Mouse (Mus musculus): ENCODE measurements around the gene Fam83e. TPM values are rescaled to one million over a fixed set of nuclear protein-coding genes. Genes with fewer than 3 reads are reported as not detected.

The Fam83e gene
- total and polyA plus RNA-seq, 2 experiments = 0.10 to 0.18 TPM

DNA sequence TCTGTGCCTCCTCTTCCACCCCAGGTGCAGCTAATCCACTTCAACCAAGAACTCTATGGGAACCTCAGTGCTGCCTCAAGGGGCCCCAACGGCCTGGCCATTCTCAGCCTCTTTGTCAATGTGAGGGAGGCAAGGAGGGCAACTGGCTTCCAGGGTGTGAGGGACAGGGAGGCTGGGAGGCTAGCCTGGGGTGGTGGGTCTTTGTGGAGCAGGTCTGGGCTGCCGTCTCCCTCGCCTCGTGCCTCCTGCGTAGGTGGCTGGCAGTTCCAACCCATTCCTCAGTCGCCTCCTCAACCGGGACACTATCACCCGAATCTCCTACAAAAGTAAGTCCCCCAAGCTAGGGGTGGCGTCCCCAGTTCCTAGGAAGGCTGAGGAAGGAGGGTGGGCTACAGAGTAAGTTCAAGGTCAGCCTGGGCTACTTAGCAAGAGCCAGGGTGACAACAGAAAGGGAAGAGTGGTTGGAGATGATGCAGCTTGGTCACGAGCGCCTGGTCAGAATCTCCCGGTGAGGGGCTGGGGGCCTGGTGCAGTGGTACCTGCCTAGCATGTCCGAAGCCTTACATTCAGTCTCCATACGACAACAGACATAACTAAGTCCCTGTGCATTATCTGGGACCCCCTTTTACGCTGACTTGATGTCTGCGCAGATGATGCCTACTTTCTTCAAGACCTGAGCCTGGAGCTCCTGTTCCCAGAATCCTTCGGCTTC is 18.0 kb upstream of the Fam83e start:
- Histone ChIP-seq H3K79me2 (ENCODE audit: control insufficient read depth, insufficient read depth, low read length) (no peaks in the 10 kb centered on the region; the same call in 1 of the 2 replicates), H3K4me3 (ENCODE audit: insufficient read depth, low read depth, low read length) (no peak overlapping the region), H3K36me3 (ENCODE audit: control insufficient read depth, insufficient read depth, low read length) (no peaks in the 10 kb centered on the region), H3K9ac (ENCODE audit: low read depth, low read length) (no peak overlapping the region), H3K27me3 (ENCODE audit: control insufficient read depth, insufficient read depth, low read length) (peaks cover 7% of the 10 kb centered on the region; the same call in 1 of the 2 replicates), H3K4me1 (ENCODE audit: control insufficient read depth, insufficient read depth, low read length) (peaks cover 12% of the 10 kb centered on the region), H3K27ac (replicated peaks; ENCODE audit: insufficient read depth, low read depth, low read length) (no peak overlapping the region)
- 93% methylated on average over 17 of the region's 17 CpGs for WGBS
- no peak for DNase-seq (ENCODE audit: extremely low read depth, low read depth, low spot score)
- TF ChIP-seq CTCF (IDR thresholded peaks at IDR 0.05; ENCODE audit: low read depth, low read length) (no peak), POLR2A (IDR thresholded peaks at IDR 0.05; ENCODE audit: extremely low read depth, insufficient read depth, low read length) (no peak)

DNA sequence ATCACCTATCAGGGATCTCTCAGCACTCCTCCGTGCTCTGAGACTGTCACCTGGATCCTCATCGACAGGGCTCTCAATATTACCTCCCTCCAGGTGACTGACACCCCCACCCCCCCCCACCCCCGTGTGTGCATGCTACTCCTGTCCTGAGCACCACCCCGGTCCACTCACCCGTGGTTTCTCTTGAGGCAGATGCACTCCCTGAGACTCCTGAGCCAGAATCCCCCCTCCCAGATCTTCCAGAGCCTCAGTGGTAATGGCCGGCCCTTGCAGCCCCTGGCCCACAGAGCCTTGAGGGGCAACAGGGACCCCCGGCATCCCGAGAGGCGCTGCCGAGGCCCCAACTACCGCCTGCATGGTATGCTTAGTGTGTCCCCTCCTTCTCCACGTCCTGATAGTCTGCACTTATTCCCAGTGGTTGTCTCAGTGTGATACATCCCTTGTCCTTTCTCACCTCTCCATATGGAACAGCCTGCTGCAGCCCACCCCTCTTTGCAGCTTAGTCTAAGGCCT is 17.4 kb upstream of the Fam83e start:
- peaks cover 2% of the 10 kb centered on the region for H3K36me3 ChIP-seq (ENCODE audit: control insufficient read depth, insufficient read depth, low read length)
- peak overlapping the region; percentile 94 for H3K27ac ChIP-seq (replicated peaks; ENCODE audit: insufficient read depth, low read depth, low read length)
- peaks cover 16% of the 10 kb centered on the region for H3K4me1 ChIP-seq (ENCODE audit: control insufficient read depth, insufficient read depth, low read length)
- no peak for DNase-seq (ENCODE audit: extremely low read depth, low read depth, low spot score)
- H3K27me3 ChIP-seq (ENCODE audit: control insufficient read depth, insufficient read depth, low read length) = peaks cover 7% of the 10 kb centered on the region; the same call in 1 of the 2 replicates
- H3K9ac ChIP-seq (ENCODE audit: low read depth, low read length) = peak overlapping the region; percentile 79
- no peak overlapping the region; the same call in 1 of the 2 replicates for H3K4me3 ChIP-seq (ENCODE audit: insufficient read depth, low read depth, low read length)
- TF ChIP-seq POLR2A (IDR thresholded peaks at IDR 0.05; ENCODE audit: extremely low read depth, insufficient read depth, low read length) (no peak), CTCF (IDR thresholded peaks at IDR 0.05; ENCODE audit: low read depth, low read length) (no peak)
- WGBS = 42% methylated on average over 12 of the region's 12 CpGs
- H3K79me2 ChIP-seq (ENCODE audit: control insufficient read depth, insufficient read depth, low read length) = no peaks in the 10 kb centered on the region; the same call in 1 of the 2 replicates

DNA sequence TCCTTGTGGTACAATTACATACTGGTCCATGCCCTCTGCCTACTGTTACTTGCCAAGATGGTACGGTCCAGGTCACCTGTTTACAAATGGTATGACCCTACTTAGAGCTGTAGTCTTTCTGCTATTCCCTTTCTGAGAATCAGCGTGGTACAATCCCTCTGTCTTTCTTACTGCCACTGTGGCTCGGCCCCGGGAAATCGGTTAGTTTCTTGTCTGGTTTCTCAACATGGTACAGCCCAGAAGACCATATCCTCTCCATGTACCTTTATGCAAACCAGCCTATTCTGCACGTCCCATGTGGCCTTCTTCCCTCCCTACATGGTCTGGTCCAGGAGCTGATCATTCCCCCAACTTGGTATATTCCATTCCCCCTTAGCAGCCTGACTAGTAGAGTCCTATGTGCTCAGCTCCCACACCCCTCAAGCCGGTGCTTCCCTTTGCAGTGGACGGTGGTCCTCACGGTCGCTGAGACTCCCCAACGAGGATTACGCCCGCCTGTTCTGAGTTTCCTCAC is 16.9 kb upstream of the Fam83e start:
- WGBS = under 1% methylated on average over 13 of the region's 13 CpGs
- TF ChIP-seq POLR2A (IDR thresholded peaks at IDR 0.05; ENCODE audit: extremely low read depth, insufficient read depth, low read length) (peak; percentile 49; the same call in 1 of the 2 replicates), CTCF (IDR thresholded peaks at IDR 0.05; ENCODE audit: low read depth, low read length) (no peak)
- Histone ChIP-seq H3K4me3 (ENCODE audit: insufficient read depth, low read depth, low read length) (peak overlapping the region; percentile 64), H3K27ac (replicated peaks; ENCODE audit: insufficient read depth, low read depth, low read length) (peak overlapping the region; percentile 94), H3K27me3 (ENCODE audit: control insufficient read depth, insufficient read depth, low read length) (peaks cover 7% of the 10 kb centered on the region; the same call in 1 of the 2 replicates), H3K36me3 (ENCODE audit: control insufficient read depth, insufficient read depth, low read length) (peaks cover 6% of the 10 kb centered on the region), H3K9ac (ENCODE audit: low read depth, low read length) (peak overlapping the region; percentile 79), H3K4me1 (ENCODE audit: control insufficient read depth, insufficient read depth, low read length) (peaks cover 21% of the 10 kb centered on the region), H3K79me2 (ENCODE audit: control insufficient read depth, insufficient read depth, low read length) (no peaks in the 10 kb centered on the region; the same call in 1 of the 2 replicates)
- peak; percentile 81 for DNase-seq (ENCODE audit: extremely low read depth, low read depth, low spot score)

DNA sequence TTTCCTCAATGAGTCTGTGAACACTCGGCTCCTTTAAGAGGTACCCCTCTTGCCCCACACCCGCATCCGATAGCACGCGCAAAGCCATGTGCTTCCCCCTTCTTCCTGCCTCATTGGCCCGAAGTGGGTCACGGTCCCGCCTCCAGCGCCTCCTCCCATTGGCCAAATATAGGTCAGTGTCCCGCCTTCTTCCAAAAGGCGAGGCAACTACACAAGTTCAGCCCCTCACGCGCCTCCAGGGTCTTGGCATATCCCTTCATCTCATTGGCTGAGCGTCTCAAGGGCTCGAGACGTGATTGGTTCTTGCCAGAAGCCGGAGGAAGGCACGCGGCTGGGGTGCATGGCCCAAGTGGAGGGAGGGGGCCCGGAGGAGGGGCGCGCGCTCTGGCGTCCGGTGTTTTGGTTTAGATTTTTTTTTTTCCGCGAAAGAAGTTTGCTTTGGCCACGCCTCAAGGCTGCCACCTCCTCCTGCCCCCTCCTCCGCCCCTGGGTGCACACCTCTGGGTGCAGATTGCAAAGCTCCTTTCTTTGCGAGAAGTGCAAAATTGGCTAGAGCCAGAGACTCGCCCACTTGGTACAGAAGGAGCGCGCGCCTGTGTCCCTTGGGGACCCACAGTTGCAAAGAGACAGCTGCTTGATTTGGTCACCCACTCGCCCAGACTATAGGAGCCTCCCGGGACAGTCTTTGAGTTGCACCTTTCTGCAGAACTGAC is 16.1 kb upstream of the Fam83e start, which contains the start of gene Dbp:
Dbp (plus strand) TSS at position 359 of the 713 bp plus-strand sequence.
- DNase-seq (ENCODE audit: extremely low read depth, low read depth, low spot score) = peak; percentile 99
- under 1% methylated on average over 36 of the region's 36 CpGs for WGBS
- Histone ChIP-seq H3K27me3 (ENCODE audit: control insufficient read depth, insufficient read depth, low read length) (peaks cover 3% of the 10 kb centered on the region; the same call in 1 of the 2 replicates), H3K27ac (replicated peaks; ENCODE audit: insufficient read depth, low read depth, low read length) (peak within 1 kb of the TSS; percentile 96), H3K4me3 (ENCODE audit: insufficient read depth, low read depth, low read length) (peak within 1 kb of the TSS; percentile 81), H3K4me1 (ENCODE audit: control insufficient read depth, insufficient read depth, low read length) (peaks cover 24% of the 10 kb centered on the region), H3K9ac (ENCODE audit: low read depth, low read length) (peak within 1 kb of the TSS; percentile 98), H3K79me2 (ENCODE audit: control insufficient read depth, insufficient read depth, low read length) (no peaks in the 10 kb centered on the region; the same call in 1 of the 2 replicates), H3K36me3 (ENCODE audit: control insufficient read depth, insufficient read depth, low read length) (peaks cover 9% of the 10 kb centered on the region)
- TF ChIP-seq CTCF (IDR thresholded peaks at IDR 0.05; ENCODE audit: low read depth, low read length) (no peak), POLR2A (IDR thresholded peaks at IDR 0.05; ENCODE audit: extremely low read depth, insufficient read depth, low read length) (peak; percentile 87)

DNA sequence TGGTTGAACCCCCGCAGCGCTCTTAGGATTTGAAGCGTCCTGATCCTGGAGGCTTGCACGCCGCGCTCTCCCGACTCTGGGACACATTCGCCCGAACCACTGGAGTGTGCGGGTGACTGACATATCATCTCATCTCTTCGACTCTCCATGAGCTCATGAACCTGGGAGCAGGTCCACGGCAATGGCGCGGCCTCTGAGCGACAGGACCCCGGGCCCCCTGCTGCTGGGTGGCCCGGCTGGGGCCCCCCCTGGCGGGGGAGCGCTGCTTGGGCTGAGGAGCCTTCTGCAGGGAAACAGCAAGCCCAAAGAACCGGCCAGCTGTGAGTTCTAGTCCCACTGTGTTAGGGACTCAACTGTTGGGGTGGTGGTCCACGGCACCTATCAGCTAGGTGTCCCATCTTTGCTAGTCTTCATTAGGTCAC is 15.6 kb upstream of the Fam83e start:
- under 1% methylated on average over 21 of the region's 21 CpGs for WGBS
- TF ChIP-seq POLR2A (IDR thresholded peaks at IDR 0.05; ENCODE audit: extremely low read depth, insufficient read depth, low read length) = no peak
- TF ChIP-seq CTCF (IDR thresholded peaks at IDR 0.05; ENCODE audit: low read depth, low read length) = no peak
- Histone ChIP-seq H3K27ac (replicated peaks; ENCODE audit: insufficient read depth, low read depth, low read length) (peak overlapping the region; percentile 96), H3K36me3 (ENCODE audit: control insufficient read depth, insufficient read depth, low read length) (peaks cover 11% of the 10 kb centered on the region), H3K4me1 (ENCODE audit: control insufficient read depth, insufficient read depth, low read length) (peaks cover 20% of the 10 kb centered on the region), H3K4me3 (ENCODE audit: insufficient read depth, low read depth, low read length) (peak overlapping the region; percentile 81), H3K9ac (ENCODE audit: low read depth, low read length) (peak overlapping the region; percentile 98), H3K79me2 (ENCODE audit: control insufficient read depth, insufficient read depth, low read length) (no peaks in the 10 kb centered on the region; the same call in 1 of the 2 replicates), H3K27me3 (ENCODE audit: control insufficient read depth, insufficient read depth, low read length) (no peaks in the 10 kb centered on the region)
- DNase-seq (ENCODE audit: extremely low read depth, low read depth, low spot score) = no peak
